Comparison of ENCODE assay signal across 13 mouse cellular contexts in the genomic region with DNA sequence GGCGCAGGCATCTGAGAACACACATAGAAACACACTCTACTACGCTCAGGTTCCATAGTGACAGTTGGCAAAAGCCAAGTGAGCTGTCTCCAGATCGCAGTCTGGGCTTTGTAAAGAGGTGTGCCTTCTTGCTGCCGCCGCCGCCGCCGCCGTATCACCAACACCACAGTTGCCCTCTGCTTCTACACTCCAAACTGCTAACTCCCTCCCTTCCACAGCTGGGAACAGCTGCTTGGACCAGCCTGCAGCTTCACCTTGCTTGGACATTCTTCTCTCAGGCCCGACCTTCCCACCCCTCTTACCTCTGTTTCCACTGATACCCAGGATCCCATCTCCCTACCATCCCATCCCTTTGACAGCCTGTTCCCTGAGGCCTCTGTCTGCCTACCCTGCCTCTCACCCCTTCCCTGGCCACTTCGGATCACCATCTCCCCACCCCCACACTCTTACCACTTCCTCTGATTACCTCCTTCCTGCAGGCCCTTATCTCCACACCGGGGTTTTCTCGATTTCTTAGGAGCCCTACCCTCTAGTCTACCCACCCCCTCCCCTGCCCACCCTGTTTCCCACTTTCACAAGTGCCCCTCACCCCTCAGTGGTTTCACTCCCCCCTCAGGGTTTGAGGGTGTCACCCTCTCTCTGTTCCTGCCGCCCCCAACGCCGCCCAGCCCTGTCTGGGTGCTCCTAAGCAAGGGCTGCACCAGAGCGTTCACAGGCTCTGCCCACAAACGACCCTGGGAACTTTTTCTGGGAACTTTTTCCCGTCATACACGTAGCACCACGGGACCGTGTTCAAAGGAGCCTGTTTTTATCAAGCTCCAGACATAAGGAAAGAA. TPM values are rescaled to one million over a fixed set of nuclear protein-coding genes. Genes with fewer than 3 reads are reported as not detected.
A peak's percentile ranks its signal among the peaks of the same experiment; 100 is the strongest.
DNase-seq lines count a peak whose midpoint lies in the region; ATAC-seq and TF ChIP-seq lines count a peak whose summit lies in the region.
"Had no signal": no experiment of that assay in that cellular context is flagged by ENCODE, and none has a peak within 500 bp of the region (broad histone marks: within the 10 kb centered on the region; RNA-seq: fewer than 3 reads in every experiment).

No protein-coding gene starts in this region.

- no peak overlapping the region for H3K4me2 ChIP-seq in midbrain, embryonic 11.5 days
- no peak overlapping the region for H3K4me2 ChIP-seq in midbrain, postnatal 0 days (ENCODE audit: low read depth, low read length, poor library complexity, severe bottlenecking)
- H3K4me2 ChIP-seq in liver, embryonic 14.5 days (ENCODE audit: low read depth): peak overlapping the region; percentile 29
- H3K4me2 ChIP-seq in kidney, embryonic 15.5 days: no peak overlapping the region

- H3K36me3 ChIP-seq in midbrain, embryonic 11.5 days (ENCODE audit: control insufficient read depth, insufficient read depth, low read length): no peaks in the 10 kb centered on the region
- peaks cover 7% of the 10 kb centered on the region for H3K36me3 ChIP-seq in midbrain, postnatal 0 days (ENCODE audit: insufficient read depth, low read length)
- no peaks in the 10 kb centered on the region for H3K36me3 ChIP-seq in liver, embryonic 14.5 days (replicated peaks; ENCODE audit: control insufficient read depth, insufficient read depth, low read depth)
- H3K36me3 ChIP-seq in kidney, embryonic 15.5 days: peaks cover 5% of the 10 kb centered on the region; the same call in 1 of the 2 replicates

- H3K9ac ChIP-seq in midbrain, embryonic 11.5 days (ENCODE audit: low read length): no peak overlapping the region
- no peak overlapping the region for H3K9ac ChIP-seq in midbrain, postnatal 0 days (replicated peaks; ENCODE audit: low read length, poor library complexity, severe bottlenecking)
- no peak overlapping the region for H3K9ac ChIP-seq in liver, embryonic 14.5 days (replicated peaks)
- no peak overlapping the region for H3K9ac ChIP-seq in kidney, embryonic 15.5 days

- WGBS in midbrain, embryonic 11.5 days: 66% methylated on average over 22 of the region's 22 CpGs
- WGBS in midbrain, postnatal 0 days: 68% methylated on average over 22 of the region's 22 CpGs
- 10% methylated on average over 22 of the region's 22 CpGs for WGBS in liver, embryonic 14.5 days (ENCODE audit: insufficient replicate concordance)
- 50% methylated on average over 22 of the region's 22 CpGs for WGBS in kidney, embryonic 15.5 days

- no peak for TF ChIP-seq CTCF in midbrain, postnatal 0 days (IDR thresholded peaks at IDR 0.05)
- no peak for TF ChIP-seq CTCF in liver, embryonic 14.5 days (IDR thresholded peaks at IDR 0.05; ENCODE audit: low read depth)

- ATAC-seq in midbrain, embryonic 11.5 days (ENCODE audit: low FRiP score): no peak
- no peak for ATAC-seq in midbrain, postnatal 0 days (ENCODE audit: low FRiP score)
- ATAC-seq in liver, embryonic 14.5 days (ENCODE audit: insufficient read depth): peak; percentile 39; the same call in 1 of the 2 replicates
- ATAC-seq in kidney, embryonic 15.5 days (replicated peaks; ENCODE audit: low FRiP score): no peak
- ATAC-seq: midbrain, embryonic 16.5 days had no signal

- no peak for TF ChIP-seq EP300 in liver, embryonic 14.5 days (IDR thresholded peaks at IDR 0.05; ENCODE audit: low read depth)

- H3K27ac ChIP-seq in midbrain, embryonic 11.5 days (ENCODE audit: low read depth, low read length): no peak overlapping the region; the same call in 1 of the 2 replicates
- H3K27ac ChIP-seq in midbrain, postnatal 0 days (ENCODE audit: low read depth, low read length): no peak overlapping the region
- no peak overlapping the region for H3K27ac ChIP-seq in liver, embryonic 14.5 days
- no peak overlapping the region for H3K27ac ChIP-seq in kidney, embryonic 15.5 days

- intact Hi-C loops in left cerebral cortex, postnatal 14 days (cut with DNase I): no loop called here

- no peak overlapping the region for H3K4me3 ChIP-seq in midbrain, embryonic 11.5 days (ENCODE audit: low read depth, low read length)
- H3K4me3 ChIP-seq in midbrain, postnatal 0 days (ENCODE audit: low read depth, low read length): no peak overlapping the region
- no peak overlapping the region for H3K4me3 ChIP-seq in liver, embryonic 14.5 days (ENCODE audit: insufficient read depth in 1 of 2, low read depth in 2 of 2, low read length in 2 of 2)
- H3K4me3 ChIP-seq in kidney, embryonic 15.5 days (replicated peaks): no peak overlapping the region

- DNase-seq in embryo, embryonic 11 days: peak; percentile 62
- DNase-seq in embryo, embryonic 9.5 days (ENCODE audit: extremely low spot score): no peak
- DNase-seq in midbrain, embryonic 11.5 days (ENCODE audit: low spot score, missing footprints): peak; percentile 78
- no peak for DNase-seq in midbrain, postnatal 0 days (ENCODE audit: low spot score)
- no peak for DNase-seq in liver, embryonic 14.5 days (ENCODE audit: low read depth in 3 of 3, low spot score in 3 of 3)
- DNase-seq in thymus, postnatal 4 days: peak; percentile 70
- DNase-seq in left cerebral cortex, postnatal 14 days (ENCODE audit: low spot score in 2 of 2): no peak
- DNase-seq: cerebellum, postnatal 14 days; gastrocnemius, postnatal 14 days; kidney, postnatal 4 days; right cerebral cortex, postnatal 25 days had no signal

- 0 out of 2 replicates have a peak, but pooled peaks cover 3% of the 10 kb centered on the region for H3K4me1 ChIP-seq in midbrain, embryonic 11.5 days (ENCODE audit: control insufficient read depth, insufficient read depth, low read length)
- no peaks in the 10 kb centered on the region for H3K4me1 ChIP-seq in midbrain, postnatal 0 days (ENCODE audit: insufficient read depth, low read length)
- H3K4me1 ChIP-seq in liver, embryonic 14.5 days (replicated peaks; ENCODE audit: control insufficient read depth in 2 of 2, insufficient read depth in 2 of 2, low read length in 1 of 2): peaks cover 0 to 15% of the 10 kb centered on the region in 2 experiments; a peak in 2 of 4 replicates
- peaks cover 12% of the 10 kb centered on the region for H3K4me1 ChIP-seq in kidney, embryonic 15.5 days

- H3K9me3 ChIP-seq in midbrain, embryonic 11.5 days (ENCODE audit: control insufficient read depth, low read length): no peaks in the 10 kb centered on the region
- H3K9me3 ChIP-seq in midbrain, postnatal 0 days (ENCODE audit: low read length): no peaks in the 10 kb centered on the region
- H3K9me3 ChIP-seq in liver, embryonic 14.5 days (ENCODE audit: control insufficient read depth, low read length): no peaks in the 10 kb centered on the region
- no peaks in the 10 kb centered on the region for H3K9me3 ChIP-seq in kidney, embryonic 15.5 days (replicated peaks)

- H3K27me3 ChIP-seq in midbrain, embryonic 11.5 days (ENCODE audit: control insufficient read depth, insufficient read depth, low read length): no peaks in the 10 kb centered on the region
- no peaks in the 10 kb centered on the region for H3K27me3 ChIP-seq in midbrain, postnatal 0 days (ENCODE audit: insufficient read depth, low read length)
- no peaks in the 10 kb centered on the region for H3K27me3 ChIP-seq in liver, embryonic 14.5 days (ENCODE audit: control insufficient read depth, insufficient read depth, low read length)
- no peaks in the 10 kb centered on the region for H3K27me3 ChIP-seq in kidney, embryonic 15.5 days

RNA-seq across cellular contexts. Expression of a gene that starts 22.3 kb away (rescaled TPM):
- not detected in 2 replicates for polyA plus RNA-seq in midbrain, embryonic 11.5 days (2014; fragmentation: Nextera tagmentation; extraction: Ambion mirVana)
- total RNA-seq in midbrain, postnatal 0 days (2014; rRNA removed): not detected in 2 replicates
- polyA plus RNA-seq in midbrain, postnatal 0 days (2015; fragmentation: Nextera tagmentation; extraction: Ambion mirVana): 0.22 TPM in 1 of 2 replicates, not detected in the other
- not detected in 2 replicates for polyA plus RNA-seq in liver, embryonic 14.5 days (2012; rRNA removed)
- polyA plus RNA-seq in liver, embryonic 14.5 days (2014; fragmentation: Nextera tagmentation; extraction: Ambion mirVana): not detected in 2 replicates
- total RNA-seq in left cerebral cortex, postnatal 14 days (2021): not detected
- not detected in 2 replicates for polyA plus RNA-seq in kidney, embryonic 15.5 days (2015; fragmentation: Nextera tagmentation; extraction: Ambion mirVana)
- polyA plus RNA-seq: midbrain, embryonic 16.5 days had no signal

RNA-seq across cellular contexts. Expression of a gene that starts 52.1 kb away (rescaled TPM):
- polyA plus RNA-seq in midbrain, embryonic 11.5 days (2014; fragmentation: Nextera tagmentation; extraction: Ambion mirVana): 12.4 and 14.3 TPM in 2 replicates
- 38.0 and 39.8 TPM in 2 replicates for total RNA-seq in midbrain, postnatal 0 days (2014; rRNA removed)
- polyA plus RNA-seq in midbrain, postnatal 0 days (2015; fragmentation: Nextera tagmentation; extraction: Ambion mirVana): 22.7 and 24.0 TPM in 2 replicates
- 2.5 and 3.2 TPM in 2 replicates for polyA plus RNA-seq in liver, embryonic 14.5 days (2012; rRNA removed)
- 3.5 and 3.8 TPM in 2 replicates for polyA plus RNA-seq in liver, embryonic 14.5 days (2014; fragmentation: Nextera tagmentation; extraction: Ambion mirVana)
- total RNA-seq in left cerebral cortex, postnatal 14 days (2021): 10 to 100 TPM; 30.7 to 32.7 TPM
- polyA plus RNA-seq in kidney, embryonic 15.5 days (2015; fragmentation: Nextera tagmentation; extraction: Ambion mirVana): 13.7 and 13.9 TPM in 2 replicates

RNA-seq across cellular contexts. Expression of a gene that starts 53.2 kb away (rescaled TPM):
- polyA plus RNA-seq in midbrain, embryonic 11.5 days (2014; fragmentation: Nextera tagmentation; extraction: Ambion mirVana): 144 and 159 TPM in 2 replicates
- total RNA-seq in midbrain, postnatal 0 days (2014; rRNA removed): 465 and 467 TPM in 2 replicates
- 588 and 631 TPM in 2 replicates for polyA plus RNA-seq in midbrain, postnatal 0 days (2015; fragmentation: Nextera tagmentation; extraction: Ambion mirVana)
- polyA plus RNA-seq in liver, embryonic 14.5 days (2012; rRNA removed): 11.2 and 12.4 TPM in 2 replicates
- 21.6 and 26.5 TPM in 2 replicates for polyA plus RNA-seq in liver, embryonic 14.5 days (2014; fragmentation: Nextera tagmentation; extraction: Ambion mirVana)
- total RNA-seq in left cerebral cortex, postnatal 14 days (2021): 100 to 1,000 TPM; 388 to 398 TPM
- polyA plus RNA-seq in kidney, embryonic 15.5 days (2015; fragmentation: Nextera tagmentation; extraction: Ambion mirVana): 111 and 112 TPM in 2 replicates

Comparison
In these comparisons a context has a peak if more than half of its experiments do, and no peak if none do; other contexts are left out.
1. DNase-seq: peak in embryo, embryonic 11 days (single experiment), midbrain, embryonic 11.5 days (single experiment) and thymus, postnatal 4 days (single experiment); none in embryo, embryonic 9.5 days (single experiment), midbrain, postnatal 0 days (single experiment), liver, embryonic 14.5 days (0 of 3) and left cerebral cortex, postnatal 14 days (0 of 2).